Mouse (Mus musculus) spleen, adult 2 months (tissue): ENCODE data around the gene Rap1a. TPM values are rescaled to one million over a fixed set of nuclear protein-coding genes. Genes with fewer than 3 reads are reported as not detected.

Source experiments
- DNase-seq, 2 experiments: peaks; one replicate each; pipeline versions ENCODE4 v3.0.0 to v3.0.0-alpha.2; 2012 to 2021; ENCODE audit warnings: low spot score in 2 of 2, low read depth in 1 of 2
- H3K27ac ChIP-seq: fragments of 200-500 bp; 2 replicates; pipeline ENCODE4 v1.5.1; 2012; ENCODE audit warnings: low read length, inconsistent platforms; ENCODE audit not compliant: insufficient read depth
- H3K27me3 ChIP-seq: fragments of 200-500 bp; 2 replicates; pipeline ENCODE4 v1.6.1; 2012; ENCODE audit warnings: mild to moderate bottlenecking, moderate library complexity, low read length, inconsistent platforms; ENCODE audit not compliant: control insufficient read depth, insufficient read depth
- H3K36me3 ChIP-seq: fragments of 200-500 bp; 2 replicates; pipeline ENCODE4 v1.6.1; 2012; ENCODE audit warnings: mild to moderate bottlenecking, low read length, inconsistent platforms; ENCODE audit not compliant: control insufficient read depth, insufficient read depth
- H3K4me1 ChIP-seq: fragments of 200-500 bp; 2 replicates; pipeline ENCODE4 v1.6.1; 2011; ENCODE audit warnings: inconsistent platforms; ENCODE audit not compliant: control insufficient read depth, insufficient read depth, insufficient read length
- H3K4me3 ChIP-seq: fragments of 200-500 bp; 2 replicates; pipeline ENCODE4 v1.5.1; 2011; ENCODE audit warnings: mild to moderate bottlenecking, inconsistent platforms; ENCODE audit not compliant: insufficient read depth, insufficient read length; ENCODE audit errors: extremely low read depth
- CTCF ChIP-seq: fragments of 200-500 bp; IDR thresholded peaks from 2 replicates; pipeline ENCODE4 v1.5.1; 2011; ENCODE audit warnings: mild to moderate bottlenecking, inconsistent platforms; ENCODE audit not compliant: insufficient read depth, insufficient read length, insufficient replicate concordance; ENCODE audit errors: extremely low read depth
- POLR2A ChIP-seq: fragments of 200-500 bp; IDR thresholded peaks from 2 replicates; pipeline ENCODE4 v1.6.1; 2011; ENCODE audit warnings: low read depth, low read length, inconsistent platforms
- WGBS: fragments of 180-500 bp; shearing (Covaris S2); methylation state at CpG from one replicate; pipeline ENCODE4 v1.1.7; 2018; 5-methylcytosine and 5-hydroxymethylcytosine counted together
- polyA plus RNA-seq: library from polyadenylated mRNA; depleted of rRNA; stranded (reverse); fragments of >200 nt; gene quantifications from 2 replicates; pipeline ENCODE4 v1.2.3, GENCODE M21; 2012

Rap1a gene
- polyA plus RNA-seq, 1 experiment: 8.0 TPM

- no peaks in the 10 kb centered on the region for H3K36me3 ChIP-seq
- H3K4me1 ChIP-seq: peaks cover 7% of the 10 kb centered on the region
- H3K27me3 ChIP-seq: no peaks in the 10 kb centered on the region
- 68% methylated on average over 6 of the region's 6 CpGs for WGBS
- H3K4me3 ChIP-seq: no peak overlapping the region
- no peak overlapping the region for H3K27ac ChIP-seq
- no peak for DNase-seq
- TF ChIP-seq CTCF (no peak), POLR2A (no peak)
Observed at GRCm38 (mm10) chr3:105757323-105758083, 43.6 kb downstream of the Rap1a start.

- no peak overlapping the region for H3K27ac ChIP-seq
- TF ChIP-seq CTCF (no peak), POLR2A (no peak)
- DNase-seq: no peak
- no peak overlapping the region for H3K4me3 ChIP-seq
- H3K27me3 ChIP-seq: no peaks in the 10 kb centered on the region
- peaks cover 4% of the 10 kb centered on the region for H3K4me1 ChIP-seq
- WGBS: 7% methylated on average over 2 of the region's 2 CpGs
- H3K36me3 ChIP-seq: no peaks in the 10 kb centered on the region
Observed at GRCm38 (mm10) chr3:105756505-105756904, 44.6 kb downstream of the Rap1a start.

- peaks cover 4% of the 10 kb centered on the region for H3K4me1 ChIP-seq
- no peaks in the 10 kb centered on the region for H3K36me3 ChIP-seq
- no peaks in the 10 kb centered on the region for H3K27me3 ChIP-seq
- no peak for TF ChIP-seq POLR2A
- TF ChIP-seq CTCF: no peak
- 93% methylated on average over 9 of the region's 9 CpGs for WGBS
- no peak overlapping the region for H3K4me3 ChIP-seq
- H3K27ac ChIP-seq: no peak overlapping the region
- DNase-seq: no peak
Observed at GRCm38 (mm10) chr3:105755123-105755522, 46.0 kb downstream of the Rap1a start.

GRCm38 (mm10) chr3:105754184-105754583 lies 47.0 kb downstream of the Rap1a start:
- 83% methylated on average over 3 of the region's 3 CpGs for WGBS
- no peak overlapping the region for H3K27ac ChIP-seq
- DNase-seq: no peak
- no peak overlapping the region for H3K4me3 ChIP-seq
- peaks cover 4% of the 10 kb centered on the region for H3K4me1 ChIP-seq
- TF ChIP-seq CTCF (no peak), POLR2A (no peak)
- H3K36me3 ChIP-seq: peaks cover 2% of the 10 kb centered on the region; the same call in 1 of the 2 replicates
- no peaks in the 10 kb centered on the region for H3K27me3 ChIP-seq

GRCm38 (mm10) chr3:105750810-105751209 lies 50.3 kb downstream of the Rap1a start:
- no peak overlapping the region for H3K27ac ChIP-seq
- no peak for TF ChIP-seq POLR2A
- TF ChIP-seq CTCF: no peak
- 84% methylated on average over 2 of the region's 2 CpGs for WGBS
- H3K4me3 ChIP-seq: no peak overlapping the region
- no peak for DNase-seq
- no peaks in the 10 kb centered on the region; the same call in 1 of the 2 replicates for H3K4me1 ChIP-seq
- peaks cover 4% of the 10 kb centered on the region; the same call in 1 of the 2 replicates for H3K36me3 ChIP-seq
- H3K27me3 ChIP-seq: no peaks in the 10 kb centered on the region

GRCm38 (mm10) chr3:105746542-105746941 lies 54.6 kb downstream of the Rap1a start:
- Histone ChIP-seq H3K4me1 (no peaks in the 10 kb centered on the region), H3K27me3 (no peaks in the 10 kb centered on the region), H3K36me3 (peaks cover 5% of the 10 kb centered on the region), H3K27ac (no peak overlapping the region), H3K4me3 (no peak overlapping the region)
- TF ChIP-seq POLR2A (no peak), CTCF (no peak)
- no peak for DNase-seq
- 76% methylated on average over 2 of the region's 2 CpGs for WGBS

- H3K27ac ChIP-seq: no peak overlapping the region
- no peak overlapping the region for H3K4me3 ChIP-seq
- no peak for TF ChIP-seq POLR2A
- H3K36me3 ChIP-seq: peaks cover 25% of the 10 kb centered on the region
- DNase-seq: no peak
- 88% methylated on average over 3 of the region's 3 CpGs for WGBS
- no peaks in the 10 kb centered on the region for H3K4me1 ChIP-seq
- no peaks in the 10 kb centered on the region for H3K27me3 ChIP-seq
Observed at GRCm38 (mm10) chr3:105737666-105738065, 63.5 kb downstream of the Rap1a start.

- DNase-seq: no peak
- WGBS: 95% methylated on average over 7 of the region's 7 CpGs
- no peak overlapping the region for H3K27ac ChIP-seq
- peaks cover 23% of the 10 kb centered on the region for H3K36me3 ChIP-seq
- H3K4me1 ChIP-seq: no peaks in the 10 kb centered on the region
- H3K4me3 ChIP-seq: no peak overlapping the region
- no peaks in the 10 kb centered on the region for H3K27me3 ChIP-seq
- TF ChIP-seq POLR2A (no peak), CTCF (no peak)
Observed at GRCm38 (mm10) chr3:105737070-105737469, 64.1 kb downstream of the Rap1a start.
